Mouse (Mus musculus): ENCODE measurements around the gene Gm281.
"Not testable (repeated sequence)": the region's sequence is repeated elsewhere in the genome, so short reads cannot be mapped to it uniquely, and the experiment has no call there.

Gm281 gene

DNA sequence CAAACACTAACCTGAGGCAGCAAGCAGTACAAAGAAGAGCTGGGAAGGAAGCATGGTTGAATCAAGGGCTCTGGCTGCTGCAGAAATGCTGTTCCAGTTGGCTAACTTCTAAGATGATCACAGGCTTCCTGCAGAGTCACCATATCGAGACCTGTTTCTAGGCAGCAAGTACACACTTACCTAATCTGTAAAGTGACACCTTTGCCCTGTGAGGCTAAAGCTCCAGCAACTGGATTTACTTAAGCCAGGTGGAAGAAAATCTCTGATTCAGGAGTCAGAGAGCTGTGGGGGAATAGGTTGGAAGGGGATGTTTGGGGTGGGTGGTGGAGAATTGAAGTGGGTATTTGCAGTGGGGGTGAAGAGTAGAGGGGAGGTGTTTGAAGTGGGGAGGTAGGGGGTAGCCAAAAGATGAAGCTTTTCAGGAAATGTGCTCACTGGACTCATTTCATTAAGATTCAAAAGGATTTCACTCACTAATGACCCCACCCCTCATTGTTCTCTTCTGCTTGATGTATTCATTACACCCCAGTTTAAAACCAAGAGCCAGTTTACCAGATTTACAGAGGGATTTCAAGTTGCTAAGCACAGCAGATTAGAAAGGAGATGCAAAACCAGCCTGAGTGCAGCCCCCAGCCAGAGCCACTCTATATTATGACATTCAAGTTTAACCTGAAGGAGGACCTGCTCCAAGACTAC is at the start of gene Gm281:
Gm281 (minus strand) TSS at position 92 of the 696 bp plus-strand sequence.
- in situ Hi-C loops (cut with MboI; ENCODE audit: low sequenced_read_pairs): loop anchor here (25.0 kb wide), 1 partner anchor 552 kb away; no protein-coding TSS in a partner anchor

DNA sequence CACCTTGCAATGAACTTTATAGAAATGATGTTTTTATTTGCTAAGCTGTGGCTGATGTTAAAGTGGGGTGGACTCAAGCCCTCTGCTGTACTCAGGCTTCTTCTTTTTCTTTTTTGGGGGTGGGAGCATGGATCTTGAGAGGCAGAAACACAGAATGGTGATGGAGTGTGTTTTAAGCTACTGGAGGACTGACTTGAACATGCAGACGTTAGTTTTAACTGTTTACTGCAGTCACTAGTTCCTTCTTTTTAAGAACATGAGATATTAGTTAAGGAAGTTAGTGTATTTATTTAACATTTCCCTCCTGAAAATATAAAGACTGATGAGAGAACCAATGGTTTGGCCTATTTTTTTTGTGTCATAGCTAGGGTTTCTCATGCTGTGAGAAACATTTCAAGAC is 49.2 kb upstream of the Gm281 start:
- in situ Hi-C loops (cut with MboI; ENCODE audit: low sequenced_read_pairs): no loop called here

DNA sequence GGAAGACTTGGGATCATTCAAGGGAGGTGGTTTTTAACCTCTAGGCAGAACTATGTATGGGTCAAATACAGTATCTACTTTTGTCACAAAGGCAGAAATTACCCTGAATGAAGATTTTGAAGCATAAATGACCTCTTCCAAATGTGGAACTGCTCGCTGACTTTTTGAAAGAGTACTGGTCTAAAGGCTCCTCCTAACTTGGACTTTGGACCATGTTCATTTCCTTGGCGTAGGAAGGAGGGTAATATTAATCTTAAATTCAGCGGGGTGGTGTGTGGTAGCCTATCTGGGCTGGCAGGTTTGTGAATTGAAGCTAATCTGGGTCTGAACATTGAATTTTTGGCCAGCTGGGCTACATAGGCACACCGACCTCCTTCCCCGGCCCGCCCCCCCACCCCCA is 48.2 kb upstream of the Gm281 start:
- in situ Hi-C loops (cut with MboI; ENCODE audit: low sequenced_read_pairs): no loop called here

DNA sequence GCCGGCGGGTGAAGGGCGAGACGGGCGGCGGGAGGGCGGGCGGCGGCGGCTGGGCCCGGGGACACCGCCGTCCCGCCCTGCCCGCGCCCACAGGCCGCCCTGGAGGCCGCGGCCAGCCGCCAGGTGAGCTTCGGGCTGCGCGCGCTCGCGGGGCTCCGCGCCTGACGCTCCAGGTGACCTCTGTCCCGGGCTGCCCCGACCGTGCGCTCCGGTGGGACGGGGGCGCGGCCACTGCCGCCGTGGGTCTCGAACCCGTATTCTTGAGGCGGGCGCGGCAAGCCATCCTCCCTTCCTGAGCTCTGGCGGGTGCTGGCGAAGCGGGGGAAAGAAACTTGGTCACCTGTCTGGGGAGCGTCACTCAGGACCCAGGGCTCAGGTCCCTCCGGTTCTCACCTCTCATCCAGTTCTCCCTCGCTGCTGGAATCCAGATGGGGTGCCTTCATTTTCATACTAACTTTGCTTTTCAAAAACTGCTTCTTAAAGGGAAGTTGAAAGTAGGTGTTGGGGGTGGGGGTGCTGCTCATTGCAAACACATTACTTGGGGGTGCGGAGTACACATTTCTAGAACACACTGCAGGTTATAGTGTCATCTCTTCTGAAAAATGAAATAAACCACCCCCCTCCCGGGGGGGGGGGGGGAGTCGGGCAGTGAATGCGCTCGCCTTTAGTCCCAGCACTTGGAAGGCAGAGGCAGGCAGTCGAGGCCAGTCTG is 47.3 kb upstream of the Gm281 start, which contains the start of the genes Atxn7 and Thoc7:
Atxn7 (plus strand) TSS at position 40 of the 712 bp plus-strand sequence.
Thoc7 (minus strand) TSS at position 452 of the 712 bp plus-strand sequence.
- in situ Hi-C loops (cut with MboI; ENCODE audit: low sequenced_read_pairs): no loop called here

DNA sequence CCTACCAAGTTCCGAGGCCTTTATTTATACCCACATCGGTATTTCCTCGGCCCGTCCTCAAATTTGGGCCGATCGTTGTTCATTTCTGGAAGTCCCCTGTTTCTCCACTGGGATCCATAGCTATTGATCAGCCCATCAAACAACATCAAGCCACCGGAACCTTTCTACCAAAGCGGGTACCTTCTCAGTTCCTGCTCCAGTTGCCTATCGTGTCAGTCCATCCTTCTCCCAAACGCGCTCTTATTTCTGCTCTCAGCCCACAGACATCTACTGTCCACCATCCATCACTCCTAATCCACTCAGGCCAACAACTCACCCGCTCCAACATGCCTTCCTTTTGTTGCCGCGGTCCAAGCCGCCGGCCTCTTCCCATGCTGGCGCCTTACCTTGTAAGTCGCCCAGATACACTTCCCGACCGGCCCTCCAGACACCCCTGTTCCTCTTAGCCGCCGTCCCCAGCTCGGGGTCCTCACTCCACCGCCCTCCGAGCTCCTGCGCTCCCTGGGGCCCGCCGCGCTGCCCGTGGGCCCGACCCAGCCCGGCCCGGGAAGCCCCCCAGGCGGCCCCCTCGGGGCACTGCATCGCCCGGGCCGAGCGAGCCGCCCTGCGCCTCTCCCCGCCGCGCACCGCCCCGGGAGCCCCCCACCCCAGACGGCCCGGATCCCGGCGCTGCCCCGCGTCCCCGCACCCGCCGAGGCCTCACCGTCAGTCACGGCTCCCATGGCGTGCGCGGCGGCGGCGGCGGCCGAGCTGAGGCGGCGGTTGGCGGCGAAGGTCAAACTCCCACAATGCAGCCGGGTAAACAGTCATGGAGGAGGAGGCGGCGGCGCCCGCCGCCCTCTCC is 46.4 kb upstream of the Gm281 start:
- in situ Hi-C loops (cut with MboI; ENCODE audit: low sequenced_read_pairs): no loop called here

DNA sequence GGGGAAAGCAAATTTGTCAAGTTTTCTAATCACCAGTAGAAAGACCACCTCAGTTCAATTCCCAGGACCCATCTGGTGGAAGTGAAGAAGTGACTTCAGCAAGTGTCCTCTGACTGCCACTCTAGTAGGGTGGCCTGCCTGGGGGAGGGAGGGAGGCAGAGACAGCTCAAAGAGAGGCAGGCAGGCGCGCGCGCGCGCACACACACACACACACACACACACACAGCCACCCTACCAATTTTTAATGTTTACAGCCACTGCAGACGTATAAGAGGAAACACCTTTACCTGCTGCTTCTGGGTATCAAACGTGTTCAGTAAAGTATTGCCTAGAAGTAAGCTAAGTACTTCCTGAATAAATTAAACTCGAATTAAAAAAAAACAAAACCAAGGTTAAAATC is 45.8 kb upstream of the Gm281 start:
- in situ Hi-C loops (cut with MboI; ENCODE audit: low sequenced_read_pairs): no loop called here

DNA sequence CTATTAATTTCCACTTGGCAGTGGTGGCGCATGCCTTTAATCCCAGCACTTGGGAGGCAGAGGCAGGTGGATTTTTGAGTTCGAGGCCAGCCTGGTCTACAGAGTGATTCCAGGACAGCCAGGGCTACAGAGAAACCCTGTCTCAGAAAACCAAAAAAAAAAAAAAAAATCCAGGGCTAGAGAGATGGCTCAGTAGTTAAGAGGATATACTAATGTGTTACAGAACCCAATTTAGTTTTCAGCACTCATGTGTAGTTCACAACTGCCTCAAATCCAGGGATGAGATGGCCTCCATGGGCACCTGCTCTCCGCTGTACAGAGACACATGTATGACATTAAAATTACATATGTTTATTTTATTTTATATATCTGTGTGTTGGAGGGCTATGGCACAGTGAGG is 37.9 kb upstream of the Gm281 start:
- in situ Hi-C loops (cut with MboI; ENCODE audit: low sequenced_read_pairs): not testable (repeated sequence)

DNA sequence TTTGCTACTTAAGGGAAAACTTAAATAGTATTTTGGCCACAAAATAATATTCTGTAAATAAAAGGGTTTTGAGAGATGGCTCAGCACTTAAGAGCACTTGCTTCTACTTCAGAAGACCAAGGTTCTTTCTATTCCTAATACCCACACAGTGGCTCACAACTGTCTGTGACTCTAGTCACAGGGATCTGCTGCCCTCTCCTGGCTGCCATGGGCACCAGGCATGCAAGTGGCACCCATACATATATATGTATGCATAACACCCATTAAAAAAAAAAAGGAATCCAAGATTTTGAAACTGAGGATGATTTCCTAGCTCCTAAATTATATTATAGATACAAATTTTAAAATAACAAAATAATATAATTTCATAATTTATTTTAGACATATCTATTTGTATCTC is 36.1 kb upstream of the Gm281 start:
- in situ Hi-C loops (cut with MboI; ENCODE audit: low sequenced_read_pairs): no loop called here

DNA sequence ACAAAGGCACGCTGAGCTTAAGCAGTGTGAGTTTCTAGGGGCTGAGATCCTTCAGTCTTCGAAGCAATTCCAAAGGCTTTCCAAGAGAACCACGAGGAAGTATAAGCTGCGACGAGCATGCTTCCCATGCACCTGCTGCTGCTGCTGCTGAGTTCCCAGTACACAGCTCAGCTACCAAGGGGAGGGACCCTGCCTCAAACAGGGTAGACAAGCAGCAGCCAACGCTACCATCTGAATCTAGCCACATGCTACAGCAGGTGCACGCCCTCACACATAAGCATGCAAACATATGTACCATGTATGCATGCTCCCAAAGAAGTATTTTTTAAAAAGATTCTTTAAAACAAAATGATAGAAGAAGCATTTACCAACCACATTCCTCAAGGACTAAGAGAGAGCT is 34.1 kb upstream of the Gm281 start:
- in situ Hi-C loops (cut with MboI; ENCODE audit: low sequenced_read_pairs): no loop called here

DNA sequence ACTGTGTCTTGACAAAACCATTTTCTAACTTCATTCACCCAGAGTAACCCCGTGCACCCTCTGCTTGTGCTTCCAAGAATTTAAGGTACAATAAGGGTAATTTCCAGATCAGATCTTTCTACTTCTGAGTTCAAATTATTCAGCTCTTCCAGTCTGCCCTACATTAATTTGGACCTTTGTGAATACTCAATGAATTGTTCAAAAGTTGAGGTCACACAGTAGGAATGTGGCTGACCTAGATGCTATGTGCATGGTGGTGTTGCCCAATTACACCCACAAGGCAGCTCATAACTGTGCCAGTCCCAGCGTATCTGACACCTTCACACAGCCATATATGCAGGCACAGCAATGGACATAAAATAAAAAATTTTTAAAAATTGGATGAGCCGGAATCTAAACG is 30.4 kb upstream of the Gm281 start:
- in situ Hi-C loops (cut with MboI; ENCODE audit: low sequenced_read_pairs): no loop called here

DNA sequence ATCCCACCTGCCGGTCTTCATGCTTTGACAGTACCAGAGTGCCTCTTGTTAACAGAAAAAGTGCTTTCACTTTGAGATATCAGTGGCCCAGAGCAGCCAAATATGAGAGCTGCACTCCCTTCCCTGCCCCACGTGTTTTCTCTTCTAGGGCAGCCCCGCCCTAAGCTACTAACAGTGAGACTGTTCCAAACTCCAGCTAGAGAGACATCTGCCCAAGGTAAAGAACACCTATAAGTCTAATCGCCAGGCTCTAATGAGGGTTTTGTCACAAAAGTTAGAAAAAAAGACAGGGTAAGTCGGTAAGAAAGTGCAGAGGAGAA is 19.7 kb upstream of the Gm281 start:
- in situ Hi-C loops (cut with MboI; ENCODE audit: low sequenced_read_pairs): no loop called here

DNA sequence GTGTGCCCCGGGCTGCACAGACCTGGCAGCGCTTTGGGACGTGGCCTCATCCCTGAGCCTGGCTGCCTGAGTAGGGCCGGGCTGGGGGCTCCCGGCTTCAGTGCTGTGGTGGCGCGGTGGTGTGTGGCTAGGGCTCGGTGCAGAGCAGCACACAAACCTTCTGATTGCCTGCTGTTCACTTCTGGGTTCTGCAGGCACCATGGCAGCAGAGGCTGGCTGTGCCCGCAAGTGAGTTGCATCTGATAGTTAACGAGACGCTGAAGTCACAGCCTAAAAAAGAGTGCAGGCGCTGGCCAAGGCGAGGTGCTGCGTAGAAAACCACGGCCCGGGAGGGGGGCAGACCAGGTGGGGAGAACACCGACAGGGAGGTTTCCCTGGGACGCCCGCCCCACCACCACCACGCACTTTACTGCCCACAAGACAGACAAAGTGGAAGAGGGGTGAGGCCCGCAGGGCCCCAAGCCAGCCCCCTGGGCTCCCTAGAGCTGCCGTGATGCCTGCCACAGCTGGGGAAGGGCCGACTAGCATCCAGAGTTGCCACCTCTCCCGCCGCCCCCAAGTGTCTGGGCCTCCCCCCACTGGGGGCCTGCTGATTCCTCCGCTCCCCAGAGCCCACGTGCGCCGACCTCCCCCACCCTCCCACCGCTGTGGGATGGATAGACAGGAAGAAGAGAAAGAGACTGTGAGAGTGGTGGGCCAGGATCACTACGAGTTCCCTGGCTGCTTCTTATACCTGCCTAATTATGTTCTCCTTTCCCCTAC is 19.2 kb upstream of the Gm281 start:
- in situ Hi-C loops (cut with MboI; ENCODE audit: low sequenced_read_pairs): no loop called here

DNA sequence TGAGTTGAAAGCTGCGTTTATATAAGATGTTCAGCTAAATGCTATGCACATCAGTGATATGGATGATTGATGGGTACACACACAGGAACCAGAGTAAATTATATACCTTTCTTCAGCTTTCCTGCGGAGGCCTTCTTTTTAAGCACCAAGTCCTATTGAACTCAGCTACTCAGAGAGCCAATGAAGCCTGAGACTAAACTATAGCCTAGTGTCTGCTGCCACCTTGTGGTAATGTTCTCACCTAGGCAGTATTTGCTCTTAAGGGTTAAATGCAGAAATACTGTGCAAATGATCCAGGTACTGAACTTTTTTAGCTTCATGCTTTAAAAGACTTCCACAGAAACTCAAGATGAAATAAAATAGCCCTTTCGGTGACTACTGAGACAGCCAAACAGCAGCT is 3.4 kb upstream of the Gm281 start:
- in situ Hi-C loops (cut with MboI; ENCODE audit: low sequenced_read_pairs): loop anchor here (25.0 kb wide), 1 partner anchor 555 kb away; no protein-coding TSS in a partner anchor

DNA sequence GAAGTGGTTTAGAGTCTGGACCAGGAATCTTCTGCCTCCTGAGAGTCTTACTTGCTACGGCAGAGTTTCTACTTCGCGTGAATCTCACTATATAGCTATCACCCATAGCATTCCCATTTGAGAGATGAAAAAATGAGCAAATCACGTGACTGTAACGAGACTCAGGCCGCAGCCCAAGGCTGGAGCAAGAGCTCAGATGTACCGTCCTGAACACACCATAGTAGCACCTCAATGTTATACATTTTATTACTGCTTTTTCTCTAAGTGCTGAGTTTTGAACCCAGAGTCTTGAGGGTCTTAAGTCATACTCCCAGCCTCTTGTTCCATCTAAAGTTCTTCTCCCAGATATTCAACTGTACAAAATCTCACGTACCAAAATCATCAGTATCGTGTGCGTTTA is 2.9 kb upstream of the Gm281 start:
- in situ Hi-C loops (cut with MboI; ENCODE audit: low sequenced_read_pairs): loop anchor here (25.0 kb wide), 1 partner anchor 555 kb away; no protein-coding TSS in a partner anchor

DNA sequence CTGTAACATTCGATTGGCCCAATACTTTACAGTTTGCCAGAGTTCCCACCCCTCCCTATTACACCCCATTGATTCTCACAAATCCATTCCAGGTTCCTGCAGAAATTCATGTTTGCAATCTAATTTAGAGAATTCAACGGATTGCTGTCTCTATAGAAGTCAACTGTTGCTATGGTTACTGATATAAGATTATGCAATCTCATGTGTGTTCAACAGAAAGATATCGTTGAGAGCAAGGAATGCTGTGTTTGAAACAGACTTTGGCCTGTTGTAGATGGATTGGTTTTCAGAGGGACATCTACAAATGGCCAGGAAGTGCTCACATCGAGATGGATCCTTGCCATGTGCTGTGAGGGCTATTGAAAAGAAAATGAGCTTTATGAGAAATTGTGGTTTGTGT is 929 bp upstream of the Gm281 start:
- in situ Hi-C loops (cut with MboI; ENCODE audit: low sequenced_read_pairs): loop anchor here (25.0 kb wide), 1 partner anchor 553 kb away; no protein-coding TSS in a partner anchor

DNA sequence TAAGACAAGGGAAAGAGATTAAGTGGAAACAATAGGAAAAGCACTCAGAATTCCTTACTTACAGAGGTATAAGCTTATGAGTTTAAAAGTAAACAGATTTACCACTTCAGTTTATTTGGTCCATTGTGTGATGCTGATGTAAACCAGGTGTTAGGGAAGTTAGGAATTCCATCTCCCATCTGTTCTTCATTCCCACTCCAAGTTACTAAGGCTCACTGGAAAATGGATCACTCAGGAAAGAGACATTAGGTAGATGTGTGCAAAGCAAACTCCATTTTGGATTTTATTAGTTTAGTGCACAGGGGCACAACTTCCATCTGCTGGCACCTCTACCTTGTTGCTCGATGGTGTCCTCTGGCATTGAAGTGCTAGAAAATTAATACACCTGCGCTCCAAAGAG is 4.1 kb downstream of the Gm281 start:
- in situ Hi-C loops (cut with MboI; ENCODE audit: low sequenced_read_pairs): loop anchor here (25.0 kb wide), 1 partner anchor 548 kb away; no protein-coding TSS in a partner anchor

DNA sequence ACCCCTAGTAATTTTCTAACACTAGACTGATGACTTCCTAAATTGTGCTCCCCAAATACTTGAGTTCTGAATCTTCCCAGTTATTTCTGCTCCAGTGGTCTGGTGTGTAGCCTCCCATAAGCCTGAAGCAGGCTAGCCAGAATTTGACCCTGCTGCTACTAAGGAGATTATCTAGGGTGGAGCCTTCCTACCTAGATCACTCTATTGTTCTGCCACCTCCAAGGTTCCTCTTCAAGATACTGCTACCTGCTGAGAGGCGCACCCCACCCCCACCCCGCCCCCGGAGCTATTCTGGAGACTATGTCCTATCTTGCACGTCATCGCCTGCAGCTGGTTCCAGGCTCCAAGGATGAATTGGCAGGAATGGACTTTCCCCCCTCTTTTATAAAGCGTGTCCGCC is 7.1 kb downstream of the Gm281 start:
- in situ Hi-C loops (cut with MboI; ENCODE audit: low sequenced_read_pairs): loop anchor here (25.0 kb wide), 1 partner anchor 545 kb away; no protein-coding TSS in a partner anchor

DNA sequence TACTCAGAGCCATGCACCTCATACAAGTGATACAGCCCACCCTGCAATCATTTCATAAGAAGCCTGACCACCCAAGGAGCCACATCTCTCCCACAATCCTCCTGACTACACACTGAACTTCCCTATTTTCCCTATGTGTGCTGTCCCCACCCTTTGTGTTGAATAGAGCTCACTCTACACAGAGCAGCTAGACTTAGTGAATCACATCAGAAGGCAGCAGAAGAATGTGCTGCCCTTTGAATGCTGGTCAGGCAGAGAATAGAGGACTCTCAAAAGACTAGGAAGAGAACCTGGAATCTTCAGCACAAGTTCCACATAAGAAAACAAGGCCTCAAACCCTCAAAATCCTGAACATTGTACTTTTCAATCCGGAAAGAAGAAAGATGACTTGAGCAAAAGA is 7.8 kb downstream of the Gm281 start:
- in situ Hi-C loops (cut with MboI; ENCODE audit: low sequenced_read_pairs): loop anchor here (25.0 kb wide), 1 partner anchor 544 kb away; no protein-coding TSS in a partner anchor

DNA sequence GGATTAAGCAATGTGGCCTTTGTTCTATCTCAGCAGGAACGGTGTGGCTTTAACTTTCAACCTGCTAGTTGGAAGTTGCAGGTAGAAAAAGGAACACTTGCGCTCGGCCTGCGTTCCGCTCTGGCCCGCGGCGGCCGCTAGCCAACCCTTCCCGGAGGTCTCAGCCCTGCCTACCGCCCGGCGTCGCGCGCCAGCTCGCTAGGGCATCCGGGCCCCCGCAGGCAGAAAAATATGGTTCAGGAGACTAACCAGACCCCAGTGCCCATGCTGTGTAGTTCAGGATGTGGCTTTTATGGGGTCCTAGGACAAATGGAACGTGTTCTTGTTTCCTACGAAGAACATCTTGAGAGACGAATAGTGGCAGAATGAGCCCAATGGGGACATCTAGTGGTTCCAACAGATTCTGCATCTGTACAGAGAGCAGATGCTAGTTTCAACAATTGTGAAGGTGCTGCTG is 12.6 kb downstream of the Gm281 start:
- in situ Hi-C loops (cut with MboI; ENCODE audit: low sequenced_read_pairs): loop anchor here (25.0 kb wide), 1 partner anchor 539 kb away; no protein-coding TSS in a partner anchor

DNA sequence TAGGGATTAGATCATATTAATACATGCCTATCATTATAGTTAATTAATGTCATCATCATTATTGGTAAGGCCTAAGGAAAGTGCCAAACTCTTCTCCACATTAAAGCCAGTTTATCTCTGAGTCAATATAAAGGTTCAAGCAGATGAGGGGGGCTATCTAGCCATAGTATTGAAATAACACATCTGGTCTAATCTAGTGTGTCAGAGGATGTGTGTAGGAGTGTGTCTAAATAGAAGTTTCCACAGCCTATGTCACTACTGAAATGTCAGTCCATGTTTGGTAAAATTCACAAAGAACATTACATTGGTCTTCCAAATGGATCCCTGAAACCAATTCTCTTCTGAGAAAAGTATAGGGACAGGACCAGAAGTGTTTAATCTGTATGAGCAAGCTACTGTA is 19.1 kb downstream of the Gm281 start:
- in situ Hi-C loops (cut with MboI; ENCODE audit: low sequenced_read_pairs): no loop called here
